Mouse (Mus musculus): ENCODE data around the gene Rab29.
"Not testable (repeated sequence)": the region's sequence is repeated elsewhere in the genome, so short reads cannot be mapped to it uniquely, and the experiment has no call there.

Gene Rab29

DNA sequence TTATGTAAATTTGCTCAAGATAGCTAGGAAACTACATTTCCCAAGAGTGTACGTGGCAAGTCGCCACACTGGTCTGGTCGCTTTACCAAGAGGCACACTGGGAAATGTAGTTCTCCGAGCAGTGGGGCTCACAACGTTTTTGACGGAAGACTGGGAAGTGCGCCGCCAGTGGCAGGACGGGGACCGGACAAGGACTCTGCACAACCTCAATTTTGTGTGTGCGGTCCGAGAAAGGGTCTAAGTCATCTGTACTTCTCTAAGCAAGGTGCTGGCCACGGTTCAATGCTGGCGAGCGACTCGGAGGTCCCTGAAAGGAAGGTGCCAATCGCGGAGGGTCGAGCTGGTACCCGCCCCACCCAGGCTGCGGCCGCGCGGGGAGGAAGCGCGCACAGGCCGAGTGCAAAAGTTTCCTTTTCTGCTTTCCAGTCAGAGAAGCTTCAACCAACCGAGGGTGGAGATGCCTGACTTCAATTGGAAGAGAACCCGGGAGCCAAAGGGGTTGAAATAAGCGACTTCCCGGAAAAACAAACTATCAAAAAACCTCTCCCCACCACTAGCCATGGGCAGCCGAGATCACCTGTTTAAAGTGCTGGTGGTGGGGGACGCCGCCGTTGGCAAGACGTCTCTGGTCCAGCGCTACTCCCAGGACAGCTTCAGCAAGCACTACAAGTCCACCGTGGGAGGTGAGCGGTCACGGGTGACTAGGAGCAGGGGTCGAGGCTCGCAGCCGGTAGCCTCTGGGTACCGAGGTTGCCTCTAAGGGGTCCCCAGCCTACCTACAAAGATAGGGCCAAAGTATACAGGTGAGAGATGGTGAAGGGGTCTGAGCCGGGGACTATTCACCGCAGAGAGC lies at the start of gene Rab29:
Gene Rab29, plus strand, starts transcription at position 132 of the 853 bp plus-strand sequence.
- DNase-seq = peak; percentile 91

- DNase-seq = not testable (repeated sequence)
Measured at GRCm38 (mm10) chr1:131820353-131820752, 46.7 kb upstream of the Rab29 start.

GRCm38 (mm10) chr1:131820887-131821328 lies 46.1 kb upstream of the Rab29 start:
- DNase-seq = no peak

GRCm38 (mm10) chr1:131822292-131822691 lies 44.7 kb upstream of the Rab29 start:
- no peak for DNase-seq

DNA sequence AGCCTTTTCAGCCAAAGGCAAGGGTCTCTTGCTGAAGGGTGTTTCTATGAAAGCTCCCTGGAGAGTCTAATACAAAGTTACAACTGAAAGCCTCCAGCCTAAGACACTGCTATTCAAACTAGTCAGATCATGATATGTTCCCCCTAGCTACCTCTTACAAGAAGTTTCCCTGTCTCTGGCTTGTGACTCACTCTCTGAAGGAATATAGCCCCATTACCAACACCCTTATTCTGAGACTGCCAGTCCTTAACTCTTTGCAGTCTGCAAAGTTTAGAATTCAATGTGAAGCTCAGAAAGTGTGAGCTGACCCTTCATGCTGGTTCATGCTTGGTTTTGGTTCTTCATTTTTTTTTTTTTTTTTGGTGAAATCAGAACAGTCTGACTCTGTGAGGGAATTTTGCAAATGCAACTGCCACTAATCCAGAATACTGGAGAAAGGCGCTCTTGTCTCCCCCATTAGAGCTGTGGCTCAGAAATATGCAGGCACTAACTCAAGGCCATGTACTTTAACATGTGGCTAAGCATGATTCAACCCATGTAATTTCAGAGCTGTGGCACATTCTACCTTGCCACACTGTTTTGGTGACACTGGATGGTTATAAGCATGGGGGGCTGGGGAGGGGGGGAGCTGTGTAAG lies 44.0 kb upstream of the Rab29 start:
- DNase-seq = no peak

DNA sequence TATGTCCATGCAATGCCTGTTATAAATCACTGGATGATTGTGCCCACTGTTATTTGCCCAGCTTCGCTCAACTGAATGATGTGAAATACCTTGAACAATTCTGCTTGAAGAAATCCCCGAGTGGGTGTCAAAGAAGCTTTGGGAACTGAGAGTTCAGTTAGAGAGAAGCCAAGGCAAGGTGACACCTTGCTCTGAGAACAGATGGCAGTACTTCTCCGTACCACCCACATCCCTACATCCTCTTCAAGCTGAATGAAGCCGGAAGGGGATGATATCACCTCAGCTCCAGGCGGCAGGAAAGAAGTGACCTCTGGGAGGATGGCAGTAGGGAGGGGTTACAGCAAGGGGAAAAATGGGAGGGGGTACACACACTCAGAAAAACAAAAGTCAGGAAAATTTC lies 43.5 kb upstream of the Rab29 start:
- DNase-seq = no peak

DNA sequence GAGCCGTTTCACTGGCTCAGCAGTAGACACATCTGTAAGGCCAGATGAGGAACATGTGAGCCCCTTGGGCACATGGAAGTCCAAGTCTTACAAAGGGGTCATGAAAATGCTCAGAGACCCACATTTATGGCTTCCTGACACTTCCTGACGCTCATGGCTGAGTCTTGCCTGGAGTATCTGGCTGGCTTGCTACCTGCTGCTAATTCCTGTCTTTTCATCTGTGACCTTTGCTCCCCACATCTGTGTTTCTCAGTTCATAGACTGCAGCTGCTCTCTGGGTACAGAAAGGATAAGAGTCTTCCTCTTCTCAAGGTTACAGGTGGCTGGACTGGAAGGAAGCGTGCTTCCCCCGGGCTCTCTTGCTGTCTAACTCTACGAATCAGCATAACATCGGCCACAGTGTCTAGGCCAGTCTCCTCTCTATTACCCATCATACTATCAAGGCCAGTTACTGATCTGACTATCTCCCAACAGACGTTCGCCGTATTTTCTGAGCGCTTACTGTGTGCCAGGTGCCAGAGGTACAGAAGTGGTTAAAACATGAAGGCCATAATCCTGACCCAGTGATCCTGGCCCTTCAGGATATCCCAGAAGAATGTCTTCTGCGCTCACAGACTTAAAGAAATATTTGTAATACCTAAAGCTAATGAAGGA lies 42.4 kb upstream of the Rab29 start:
- DNase-seq = no peak

- no peak for DNase-seq
Measured at GRCm38 (mm10) chr1:131827207-131827786, 39.7 kb upstream of the Rab29 start, which contains the start of gene Slc41a1. TSS of gene Slc41a1 (plus strand) at chr1:131827493.

DNA sequence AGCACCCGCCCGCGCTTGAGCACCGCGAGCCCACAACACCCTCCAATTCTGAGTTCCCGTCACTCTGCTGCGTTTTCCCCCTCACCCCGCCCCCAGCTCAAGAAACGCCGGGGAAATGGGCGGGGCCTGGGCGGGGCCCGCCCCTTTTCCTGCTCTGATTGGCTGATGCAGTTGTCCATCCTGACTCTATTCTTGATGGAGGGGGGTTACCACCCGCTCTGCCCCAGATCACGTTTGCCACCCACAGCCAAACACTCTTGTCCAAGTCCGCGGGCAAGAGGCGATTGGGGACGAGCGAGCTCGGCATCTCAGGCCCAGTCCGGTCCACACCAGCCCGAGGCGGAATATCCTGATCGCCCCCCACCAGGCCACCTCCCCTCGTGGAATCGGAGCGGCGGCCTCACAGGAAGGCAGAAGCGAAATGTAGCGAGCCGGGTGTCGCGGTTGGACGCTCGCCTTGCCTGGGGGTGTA lies 39.2 kb upstream of the Rab29 start:
- peak; percentile 94 for DNase-seq

DNA sequence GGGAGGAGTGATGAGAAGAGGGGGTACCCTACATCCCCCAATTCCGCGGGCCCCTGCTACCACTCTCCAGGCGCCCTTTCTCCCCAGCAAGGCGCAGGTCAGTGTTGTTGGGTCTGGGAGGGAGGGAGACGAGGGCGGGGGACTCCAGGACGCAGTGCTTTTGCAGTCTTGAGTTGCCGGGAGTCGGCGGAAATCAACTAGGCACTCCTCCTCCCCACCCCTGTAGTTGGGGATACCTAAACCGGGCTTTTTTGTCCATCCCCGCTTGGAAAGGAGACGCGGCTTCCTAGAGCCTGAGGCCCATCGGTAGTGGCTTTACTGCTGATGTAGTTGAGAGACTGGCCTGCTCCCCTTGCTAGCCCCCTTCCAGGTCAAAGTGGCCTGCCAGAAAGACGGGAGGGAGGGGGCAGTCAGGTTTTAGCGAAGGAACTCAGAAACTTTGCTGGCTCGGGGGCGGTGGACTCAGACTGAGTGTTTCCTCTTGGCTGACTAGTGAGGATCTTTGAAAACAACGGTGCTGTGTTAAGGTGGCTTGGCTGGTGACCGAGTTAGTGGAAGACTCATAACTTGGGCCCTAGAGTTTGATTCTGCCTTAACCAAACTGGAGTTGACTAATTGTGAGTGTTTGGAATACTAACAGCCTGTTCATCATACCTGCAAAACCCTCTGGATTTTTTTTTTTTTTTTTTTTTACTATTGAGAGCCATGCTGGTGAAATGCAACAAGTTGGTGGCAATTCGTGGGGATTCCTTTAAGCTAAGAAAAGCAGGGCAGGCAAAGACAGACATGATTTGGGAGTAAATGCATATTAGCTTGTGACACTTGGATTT lies 38.5 kb upstream of the Rab29 start:
- no peak for DNase-seq

- no peak for DNase-seq
Measured at GRCm38 (mm10) chr1:131829279-131829678, 37.7 kb upstream of the Rab29 start.

DNA sequence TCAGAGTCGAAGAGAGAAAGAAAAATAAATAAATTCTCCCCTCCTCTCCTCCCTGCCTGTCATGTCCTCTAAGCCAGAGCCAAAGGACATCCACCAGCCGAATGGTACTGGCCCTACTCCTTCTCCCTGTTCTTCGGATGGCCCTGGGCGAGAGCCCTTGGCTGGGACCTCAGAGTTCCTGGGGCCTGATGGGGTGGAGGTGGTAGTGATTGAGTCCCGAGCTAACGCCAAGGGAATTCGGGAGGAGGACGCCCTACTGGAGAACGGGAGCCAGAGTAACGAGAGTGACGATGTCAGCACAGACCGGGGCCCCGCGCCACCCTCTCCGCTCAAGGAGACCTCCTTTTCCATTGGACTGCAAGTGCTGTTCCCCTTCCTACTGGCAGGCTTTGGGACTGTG lies 36.5 kb upstream of the Rab29 start:
- no peak for DNase-seq

DNA sequence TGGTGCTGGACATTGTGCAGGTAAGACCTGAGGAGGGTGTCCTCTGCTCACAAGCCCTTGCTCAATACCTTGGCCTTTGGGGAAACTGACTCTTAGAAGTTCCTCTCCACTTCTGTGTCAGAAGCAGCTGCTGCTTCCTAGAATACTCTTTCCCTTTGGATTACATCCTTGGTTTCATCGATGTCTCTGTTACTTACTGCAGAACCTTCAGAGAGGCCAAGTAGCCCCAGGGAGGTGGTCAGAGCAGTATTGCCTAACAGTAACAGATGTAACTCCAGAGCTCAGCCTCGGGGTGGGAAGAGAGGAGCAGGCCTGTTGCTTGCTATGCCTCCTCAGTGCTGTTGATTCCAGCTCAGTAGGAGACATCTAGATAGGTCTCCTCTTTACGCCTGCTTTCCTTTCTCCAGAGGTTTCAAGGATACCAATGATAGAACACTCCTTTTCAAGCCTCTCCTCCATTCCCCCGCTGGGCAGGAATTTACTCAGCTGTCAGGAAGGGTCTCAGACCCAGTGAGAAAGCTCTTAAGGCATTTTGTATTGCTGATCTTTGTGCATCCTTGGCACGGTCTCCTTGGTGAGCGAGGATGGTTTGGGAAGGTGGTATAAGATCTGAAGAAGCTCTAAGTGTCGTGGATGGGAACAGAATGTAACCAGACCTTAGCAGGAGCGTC lies 35.9 kb upstream of the Rab29 start:
- DNase-seq = no peak

GRCm38 (mm10) chr1:131837035-131837434 lies 30.0 kb upstream of the Rab29 start:
- DNase-seq = no peak

DNA sequence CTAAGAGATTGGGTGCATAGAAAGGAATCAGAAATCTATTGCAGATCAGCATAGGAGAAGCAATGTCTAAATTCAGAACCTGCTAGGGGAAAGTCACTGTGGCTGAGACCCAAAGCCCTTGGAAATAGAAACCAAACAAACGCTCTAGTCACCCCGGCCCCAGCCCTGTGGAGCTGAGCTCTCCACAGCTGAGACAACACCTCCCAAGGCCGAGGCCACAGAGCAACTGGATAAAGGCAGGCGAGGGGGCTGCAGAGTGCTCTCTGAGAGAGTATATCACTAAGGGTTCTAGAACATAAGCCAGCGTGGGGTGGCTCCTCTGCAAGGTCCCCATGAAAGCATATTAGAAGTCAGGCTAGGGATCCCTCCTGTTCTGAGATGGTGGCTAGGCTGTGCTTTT lies 28.5 kb upstream of the Rab29 start:
- DNase-seq = no peak

- DNase-seq = no peak
Measured at GRCm38 (mm10) chr1:131839279-131839678, 27.7 kb upstream of the Rab29 start.

GRCm38 (mm10) chr1:131842221-131842620 lies 24.8 kb upstream of the Rab29 start:
- no peak for DNase-seq

GRCm38 (mm10) chr1:131843758-131844157 lies 23.3 kb upstream of the Rab29 start:
- DNase-seq = no peak

GRCm38 (mm10) chr1:131844883-131845282 lies 22.1 kb upstream of the Rab29 start:
- DNase-seq = no peak

DNA sequence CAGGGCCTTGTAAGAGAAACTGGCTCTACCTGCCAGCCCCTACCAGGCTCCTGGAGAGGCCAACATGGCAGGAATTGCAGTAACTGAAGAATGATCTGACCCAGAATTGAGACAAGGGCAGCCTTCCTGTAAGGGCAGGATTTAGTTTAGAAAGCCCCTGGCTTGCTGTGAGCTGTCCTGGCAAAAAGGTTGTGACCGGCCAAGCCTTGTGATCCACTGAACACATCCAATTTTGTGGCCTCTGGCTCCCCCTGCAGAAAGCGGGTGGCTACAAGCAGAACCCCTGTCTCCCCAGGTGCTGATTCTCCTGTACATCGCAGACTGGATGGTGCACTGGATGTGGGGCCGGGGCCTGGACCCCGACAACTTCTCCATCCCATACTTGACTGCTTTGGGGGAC lies 20.8 kb upstream of the Rab29 start:
- DNase-seq = peak; percentile 44

DNA sequence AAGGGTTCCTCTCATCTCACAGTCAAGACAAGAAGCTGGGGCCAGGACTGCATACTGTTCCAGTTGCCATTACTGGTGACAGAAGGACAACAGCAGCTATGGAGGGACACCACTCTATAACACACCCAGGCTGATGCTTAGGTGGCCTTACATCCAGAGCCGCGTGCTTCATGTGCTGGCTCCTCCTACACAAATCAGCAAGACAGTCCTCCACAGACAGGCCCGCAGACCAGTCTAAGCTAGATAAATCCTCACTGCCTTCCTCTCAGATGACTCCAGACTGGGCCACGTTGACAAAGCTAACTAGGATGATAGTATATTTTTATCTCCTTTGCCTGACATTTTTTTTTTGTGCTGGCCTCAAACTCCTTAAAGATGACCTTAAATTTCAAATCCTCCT lies 5.2 kb upstream of the Rab29 start:
- DNase-seq = no peak

- no peak for DNase-seq
Measured at GRCm38 (mm10) chr1:131865596-131865995, 1.4 kb upstream of the Rab29 start.

Measured in kidney, adult 11 months (tissue).